Mouse (Mus musculus): ENCODE results near the gene Ryr1. TPM values are rescaled to one million over a fixed set of nuclear protein-coding genes. Genes with fewer than 3 reads are reported as not detected.

Gene Ryr1
- polyA plus RNA-seq, 1 experiment from 2014 or later = 0.09 TPM

DNA sequence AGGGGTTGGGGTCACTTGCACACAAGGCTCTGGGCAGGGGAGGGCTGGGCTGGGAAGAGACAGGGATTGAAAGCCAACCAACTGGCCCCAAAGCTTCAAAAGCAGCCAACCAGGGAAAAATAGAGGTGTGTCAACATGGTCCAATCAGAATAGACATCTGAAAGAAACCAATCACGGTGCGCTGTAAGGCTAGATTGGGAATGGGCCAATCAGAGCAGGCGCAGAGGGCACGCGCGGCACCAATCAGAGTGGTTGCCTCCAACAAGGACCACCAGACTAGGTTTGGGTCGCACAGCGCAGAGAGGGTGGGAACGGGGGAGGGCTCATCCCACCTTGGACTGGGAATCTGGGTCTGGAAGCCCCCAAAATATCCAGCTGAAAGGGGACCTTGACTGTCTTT is 80.7 kb downstream of the Ryr1 start:
- H3K4me2 ChIP-seq (ENCODE audit: low read depth, low read length) = no peak overlapping the region
- no peak overlapping the region for H3K4me3 ChIP-seq (ENCODE audit: low read depth, low read length)
- TF ChIP-seq EP300 (IDR thresholded peaks at IDR 0.05; ENCODE audit: low read depth) (no peak), CTCF (IDR thresholded peaks at IDR 0.05; ENCODE audit: low read depth) (no peak)
- 79% methylated on average over 9 of the region's 9 CpGs for WGBS (ENCODE audit: insufficient replicate concordance)
- H3K36me3 ChIP-seq (replicated peaks; ENCODE audit: insufficient read depth, low read length) = no peaks in the 10 kb centered on the region
- no peak overlapping the region for H3K27ac ChIP-seq (ENCODE audit: low read depth)
- no peak overlapping the region for H3K9ac ChIP-seq (replicated peaks)
- H3K27me3 ChIP-seq (ENCODE audit: insufficient read depth, low read length) = no peaks in the 10 kb centered on the region
- peak; percentile 23; the same call in 1 of the 2 replicates for ATAC-seq
- DNase-seq = no peak
- peaks cover 13% of the 10 kb centered on the region for H3K4me1 ChIP-seq (ENCODE audit: insufficient read depth)
- peaks cover 3% of the 10 kb centered on the region; the same call in 1 of the 2 replicates for H3K9me3 ChIP-seq (ENCODE audit: low read length)

DNA sequence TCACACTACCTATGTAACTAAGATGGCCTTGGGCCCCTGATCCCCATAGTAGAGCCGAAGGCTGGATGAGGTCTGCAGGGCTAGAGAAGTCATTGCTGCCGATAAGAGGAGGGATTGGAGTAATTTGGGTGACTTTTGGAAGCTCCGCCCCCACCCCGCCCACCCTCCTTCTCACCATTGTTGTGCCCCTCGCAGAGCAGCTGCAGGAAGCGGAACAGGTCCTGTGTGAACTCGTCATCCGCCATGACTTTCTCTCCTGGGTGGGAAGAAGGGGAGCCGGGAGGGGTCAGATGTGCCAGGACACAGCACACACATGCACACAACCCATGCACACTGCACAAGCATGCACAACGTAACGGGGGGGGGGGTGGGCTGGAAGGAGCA is 81.3 kb downstream of the Ryr1 start:
- TF ChIP-seq EP300 (IDR thresholded peaks at IDR 0.05; ENCODE audit: low read depth) = no peak
- TF ChIP-seq CTCF (IDR thresholded peaks at IDR 0.05; ENCODE audit: low read depth) = no peak
- Histone ChIP-seq H3K4me3 (ENCODE audit: low read depth, low read length) (no peak overlapping the region), H3K9me3 (ENCODE audit: low read length) (peaks cover 3% of the 10 kb centered on the region; the same call in 1 of the 2 replicates), H3K36me3 (replicated peaks; ENCODE audit: insufficient read depth, low read length) (no peaks in the 10 kb centered on the region), H3K27ac (ENCODE audit: low read depth) (peak overlapping the region; percentile 30; the same call in 1 of the 2 replicates), H3K9ac (replicated peaks) (no peak overlapping the region), H3K27me3 (ENCODE audit: insufficient read depth, low read length) (no peaks in the 10 kb centered on the region), H3K4me2 (ENCODE audit: low read depth, low read length) (peak overlapping the region; percentile 32; the same call in 1 of the 2 replicates), H3K4me1 (ENCODE audit: insufficient read depth) (peaks cover 13% of the 10 kb centered on the region)
- ATAC-seq (0 out of 2 replicates have a peak, but pooled peaks have one; percentile 10), DNase-seq (no peak)
- 49% methylated on average over 11 of the region's 11 CpGs for WGBS (ENCODE audit: insufficient replicate concordance)

DNA sequence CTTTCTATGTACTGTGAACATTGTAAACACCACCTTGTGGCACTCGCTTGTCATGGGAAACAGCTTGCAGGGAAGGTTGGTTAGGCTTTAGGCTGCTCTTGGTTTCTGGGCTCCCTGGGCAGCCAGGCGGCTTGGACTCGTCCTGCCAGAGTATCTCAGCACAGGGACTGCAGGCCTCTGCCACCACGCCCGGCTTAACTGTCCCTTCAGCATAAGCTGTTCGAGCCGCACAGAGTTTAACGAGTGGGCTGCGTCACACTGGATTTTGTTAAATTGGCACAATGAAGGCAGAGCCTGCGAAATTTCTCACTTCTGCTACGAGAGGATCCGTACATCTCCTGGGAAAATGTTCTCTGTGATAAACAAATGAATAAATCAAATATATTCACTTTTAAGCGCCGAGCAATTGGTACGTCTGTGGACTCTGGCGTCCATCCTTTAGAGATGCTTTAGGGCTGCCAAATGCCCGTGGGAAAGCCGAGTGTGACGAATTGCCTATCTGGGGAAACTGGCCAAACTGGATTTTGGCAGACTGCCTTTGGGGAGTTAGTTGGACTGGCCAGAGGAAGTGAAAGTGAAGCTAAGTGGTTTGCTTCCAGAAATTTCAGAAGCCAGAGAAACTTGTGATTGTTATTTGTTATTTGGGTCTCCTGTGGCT is 81.8 kb downstream of the Ryr1 start:
- Histone ChIP-seq H3K36me3 (replicated peaks; ENCODE audit: insufficient read depth, low read length) (no peaks in the 10 kb centered on the region), H3K4me1 (ENCODE audit: insufficient read depth) (peaks cover 13% of the 10 kb centered on the region), H3K9ac (replicated peaks) (no peak overlapping the region), H3K4me3 (ENCODE audit: low read depth, low read length) (no peak overlapping the region), H3K9me3 (ENCODE audit: low read length) (peaks cover under 1% of the 10 kb centered on the region; the same call in 1 of the 2 replicates), H3K27me3 (ENCODE audit: insufficient read depth, low read length) (no peaks in the 10 kb centered on the region), H3K4me2 (ENCODE audit: low read depth, low read length) (peak overlapping the region; percentile 32; the same call in 1 of the 2 replicates), H3K27ac (ENCODE audit: low read depth) (0 out of 2 replicates have a peak overlapping the region, but pooled peaks have one; percentile 48)
- peak; percentile 15; the same call in 1 of the 2 replicates for ATAC-seq
- TF ChIP-seq EP300 (IDR thresholded peaks at IDR 0.05; ENCODE audit: low read depth) (no peak), CTCF (IDR thresholded peaks at IDR 0.05; ENCODE audit: low read depth) (0 out of 2 replicates have a peak, but pooled peaks have one; percentile 1)
- no peak for DNase-seq
- WGBS (ENCODE audit: insufficient replicate concordance) = 77% methylated on average over 19 of the region's 19 CpGs

DNA sequence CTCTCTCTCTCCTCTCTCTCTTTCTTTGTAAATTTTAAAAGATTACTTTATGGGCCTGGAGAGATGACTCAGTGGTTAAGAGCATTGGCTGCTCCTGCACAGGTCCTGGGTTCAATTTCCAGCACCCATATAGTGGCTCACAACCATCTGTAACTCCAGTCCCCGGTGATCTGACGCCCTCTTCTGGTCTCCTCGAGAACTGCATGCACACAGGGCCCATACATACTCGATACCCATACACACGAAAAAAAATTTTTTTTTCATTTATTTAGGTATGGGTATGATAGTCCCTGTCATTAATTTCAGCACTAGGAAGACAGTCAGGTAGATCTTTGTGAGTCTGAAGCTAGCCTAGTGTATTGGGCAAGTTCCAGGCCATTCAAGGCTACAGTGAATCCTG is 83.8 kb downstream of the Ryr1 start:
- no peaks in the 10 kb centered on the region for H3K36me3 ChIP-seq (replicated peaks; ENCODE audit: insufficient read depth, low read length)
- no peaks in the 10 kb centered on the region for H3K27me3 ChIP-seq (ENCODE audit: insufficient read depth, low read length)
- H3K27ac ChIP-seq (ENCODE audit: low read depth) = no peak overlapping the region
- peaks cover 13% of the 10 kb centered on the region for H3K4me1 ChIP-seq (ENCODE audit: insufficient read depth)
- H3K9me3 ChIP-seq (ENCODE audit: low read length) = no peaks in the 10 kb centered on the region
- no peak for TF ChIP-seq EP300 (IDR thresholded peaks at IDR 0.05; ENCODE audit: low read depth)
- TF ChIP-seq CTCF (IDR thresholded peaks at IDR 0.05; ENCODE audit: low read depth) = peak; percentile 37; the same call in 1 of the 2 replicates
- H3K4me2 ChIP-seq (ENCODE audit: low read depth, low read length) = no peak overlapping the region
- H3K9ac ChIP-seq (replicated peaks) = no peak overlapping the region
- H3K4me3 ChIP-seq (ENCODE audit: low read depth, low read length) = no peak overlapping the region
- WGBS (ENCODE audit: insufficient replicate concordance) = 82% methylated on average over 5 of the region's 5 CpGs
- ATAC-seq = no peak
- no peak for DNase-seq

DNA sequence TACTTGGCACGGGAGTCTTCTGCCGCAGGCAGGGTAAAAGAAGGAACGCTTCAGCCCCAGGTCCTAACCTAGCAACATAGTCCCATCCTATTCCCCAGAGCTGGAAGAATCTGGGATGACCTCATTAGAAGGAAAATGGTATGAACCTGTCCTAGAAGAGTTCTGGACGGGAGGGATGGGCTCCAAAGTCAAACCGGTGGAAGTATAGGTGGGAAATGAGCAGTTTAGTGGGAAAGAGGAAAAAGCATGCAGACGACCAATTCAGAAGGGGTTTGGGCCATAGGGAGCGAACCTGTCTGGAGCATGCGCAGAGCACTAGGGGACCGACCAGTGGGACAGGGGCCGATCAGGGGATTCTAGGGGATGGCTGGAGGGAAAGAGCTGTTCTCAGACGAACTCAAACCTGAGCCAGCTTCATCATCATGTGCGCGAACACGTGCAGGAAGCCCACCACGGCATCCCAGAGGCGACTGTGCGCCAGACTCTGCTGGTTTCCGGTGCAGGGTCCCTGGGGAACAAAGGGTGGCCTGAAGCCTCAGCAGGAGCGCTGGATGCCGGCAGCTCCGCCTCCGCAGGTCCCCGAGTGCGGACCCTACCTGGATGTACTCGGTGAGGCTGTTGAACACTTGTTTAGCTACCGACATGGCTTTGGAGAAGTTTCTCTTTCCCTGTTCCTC is 84.9 kb downstream of the Ryr1 start:
- no peak for TF ChIP-seq EP300 (IDR thresholded peaks at IDR 0.05; ENCODE audit: low read depth)
- TF ChIP-seq CTCF (IDR thresholded peaks at IDR 0.05; ENCODE audit: low read depth) = no peak
- no peaks in the 10 kb centered on the region for H3K36me3 ChIP-seq (replicated peaks; ENCODE audit: insufficient read depth, low read length)
- ATAC-seq = peak; percentile 37
- no peak overlapping the region for H3K27ac ChIP-seq (ENCODE audit: low read depth)
- peak overlapping the region; percentile 43 for H3K4me3 ChIP-seq (ENCODE audit: low read depth, low read length)
- DNase-seq = peak; percentile 41
- H3K4me2 ChIP-seq (ENCODE audit: low read depth, low read length) = peak overlapping the region; percentile 76
- H3K9me3 ChIP-seq (ENCODE audit: low read length) = no peaks in the 10 kb centered on the region
- peaks cover 13% of the 10 kb centered on the region for H3K4me1 ChIP-seq (ENCODE audit: insufficient read depth)
- H3K27me3 ChIP-seq (ENCODE audit: insufficient read depth, low read length) = no peaks in the 10 kb centered on the region
- WGBS (ENCODE audit: insufficient replicate concordance) = under 1% methylated on average over 26 of the region's 26 CpGs
- H3K9ac ChIP-seq (replicated peaks) = peak overlapping the region; percentile 63

DNA sequence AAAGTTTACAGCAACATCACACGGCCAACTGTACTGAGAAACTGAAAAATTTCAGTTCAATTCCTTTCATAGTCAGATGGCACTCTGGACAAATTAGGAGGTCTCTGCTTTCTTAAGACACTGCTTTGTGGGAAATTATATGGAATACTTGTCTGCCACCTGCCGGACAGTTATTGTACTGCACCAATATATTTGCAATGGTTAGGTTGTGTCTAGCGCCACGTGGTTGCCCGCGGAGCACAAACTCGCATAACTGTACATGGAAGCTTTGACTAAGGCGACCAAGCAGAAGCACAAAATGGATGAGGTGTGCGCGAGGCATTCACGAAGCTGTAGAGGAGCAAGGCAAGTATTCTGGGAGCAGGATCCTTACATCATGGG is 85.4 kb downstream of the Ryr1 start:
- Histone ChIP-seq H3K4me1 (ENCODE audit: insufficient read depth) (peaks cover 13% of the 10 kb centered on the region), H3K27me3 (ENCODE audit: insufficient read depth, low read length) (no peaks in the 10 kb centered on the region), H3K9me3 (ENCODE audit: low read length) (no peaks in the 10 kb centered on the region), H3K4me2 (ENCODE audit: low read depth, low read length) (peak overlapping the region; percentile 76), H3K36me3 (replicated peaks; ENCODE audit: insufficient read depth, low read length) (no peaks in the 10 kb centered on the region), H3K27ac (ENCODE audit: low read depth) (no peak overlapping the region), H3K4me3 (ENCODE audit: low read depth, low read length) (peak overlapping the region; percentile 43), H3K9ac (replicated peaks) (peak overlapping the region; percentile 63; the same call in 1 of the 2 replicates)
- DNase-seq (peak; percentile 89), ATAC-seq (peak; percentile 72)
- TF ChIP-seq EP300 (IDR thresholded peaks at IDR 0.05; ENCODE audit: low read depth) (no peak), CTCF (IDR thresholded peaks at IDR 0.05; ENCODE audit: low read depth) (peak; percentile 91)
- 1% methylated on average over 11 of the region's 11 CpGs for WGBS (ENCODE audit: insufficient replicate concordance)
